Mouse (Mus musculus) lung, postnatal 0 days (tissue): ENCODE data around the gene 1700007K13Rik. TPM values are rescaled to one million over a fixed set of nuclear protein-coding genes. Genes with fewer than 3 reads are reported as not detected.
"Not testable (repeated sequence)": the region's sequence is repeated elsewhere in the genome, so short reads cannot be mapped to it uniquely, and the experiment has no call there.

Experiments used
- ATAC-seq: fragments of 200-750 bp; cut with Nextera tagmentation; 2 replicates; pipeline ENCODE4 v1.8.0; 2017; ENCODE audit warnings: moderate library complexity
- DNase-seq: peaks from one replicate; pipeline ENCODE4 v3.0.0-alpha.2; 2016; ENCODE audit warnings: low spot score
- H3K27ac ChIP-seq: fragments of 300-500 bp; sonication (generic); 2 replicates; pipeline ENCODE4 v1.5.1; 2014; ENCODE audit warnings: antibody characterized with exemption, mild to moderate bottlenecking, low read length, mixed read lengths
- H3K27me3 ChIP-seq: fragments of 300-500 bp; sonication (generic); replicated peaks from 2 replicates; pipeline ENCODE4 v1.6.1; 2014; ENCODE audit warnings: low read length, mixed read lengths; ENCODE audit not compliant: insufficient read depth
- H3K36me3 ChIP-seq: fragments of 300-500 bp; sonication (generic); 2 replicates; pipeline ENCODE4 v1.6.1; 2014; ENCODE audit warnings: low read length, mixed read lengths; ENCODE audit not compliant: insufficient read depth
- H3K4me1 ChIP-seq: fragments of 300-500 bp; sonication (generic); 2 replicates; pipeline ENCODE4 v1.6.1; 2014; ENCODE audit warnings: antibody characterized with exemption, low read depth, low read length, mixed read lengths; ENCODE audit not compliant: insufficient read depth
- H3K4me2 ChIP-seq: fragments of 300-500 bp; sonication (generic); replicated peaks from 2 replicates; pipeline ENCODE4 v1.6.1; 2014; ENCODE audit warnings: low read depth, mild to moderate bottlenecking, low read length, moderate library complexity, mixed read lengths
- H3K4me3 ChIP-seq: fragments of 300-500 bp; sonication (generic); 2 replicates; pipeline ENCODE4 v1.5.1; 2014; ENCODE audit warnings: low read depth, low read length
- H3K9ac ChIP-seq: fragments of 300-500 bp; sonication (generic); replicated peaks from 2 replicates; pipeline ENCODE4 v1.6.1; 2014; ENCODE audit warnings: low read depth, mild to moderate bottlenecking
- H3K9me3 ChIP-seq: fragments of 300-500 bp; sonication (generic); 2 replicates; pipeline ENCODE4 v1.6.1; 2016; ENCODE audit warnings: low read length, mixed read lengths
- CTCF ChIP-seq: IDR thresholded peaks from 2 replicates; pipeline ENCODE4 v1.5.1; 2016; ENCODE audit warnings: antibody characterized with exemption, mild to moderate bottlenecking
- EP300 ChIP-seq: IDR thresholded peaks from 2 replicates; pipeline ENCODE4 v1.6.1; 2016; ENCODE audit warnings: antibody characterized with exemption, mild to moderate bottlenecking, control low read depth
- WGBS: fragments of 180-500 bp; shearing (Covaris S2); extraction: QIAGEN DNeasy Blood & Tissue Kit; methylation state at CpG from one replicate; pipeline ENCODE4 v1.1.7; 2014; 5-methylcytosine and 5-hydroxymethylcytosine counted together
- polyA plus RNA-seq: library from polyadenylated mRNA; unstranded; fragments of >200 nt; fragmentation: Nextera tagmentation; extraction: Ambion mirVana; gene quantifications from 2 replicates; pipeline ENCODE4 v1.2.1, GENCODE M21; 2015

Gene 1700007K13Rik
- polyA plus RNA-seq, 1 experiment from 2014 or later, result 13.5 TPM

GRCm38 (mm10) chr2:28495801-28496595, 29.9 kb upstream of the 1700007K13Rik start:
- no peak for DNase-seq
- Histone ChIP-seq H3K27me3 (no peaks in the 10 kb centered on the region), H3K9me3 (no peaks in the 10 kb centered on the region), H3K4me2 (no peak overlapping the region), H3K36me3 (no peaks in the 10 kb centered on the region), H3K4me3 (no peak overlapping the region), H3K27ac (no peak overlapping the region), H3K4me1 (no peaks in the 10 kb centered on the region), H3K9ac (no peak overlapping the region)
- 76% methylated on average over 16 of the region's 16 CpGs for WGBS
- no peak for TF ChIP-seq EP300
- TF ChIP-seq CTCF, result no peak
- no peak for ATAC-seq

GRCm38 (mm10) chr2:28495207-28495756, 29.1 kb upstream of the 1700007K13Rik start:
- H3K36me3 ChIP-seq, result no peaks in the 10 kb centered on the region
- no peaks in the 10 kb centered on the region for H3K9me3 ChIP-seq
- 54% methylated on average over 14 of the region's 14 CpGs for WGBS
- H3K9ac ChIP-seq, result no peak overlapping the region
- DNase-seq (peak; percentile 60), ATAC-seq (no peak)
- no peaks in the 10 kb centered on the region for H3K27me3 ChIP-seq
- TF ChIP-seq EP300 (no peak), CTCF (peak; percentile 44)
- no peak overlapping the region for H3K4me3 ChIP-seq
- no peak overlapping the region for H3K27ac ChIP-seq
- H3K4me1 ChIP-seq, result no peaks in the 10 kb centered on the region
- no peak overlapping the region for H3K4me2 ChIP-seq

GRCm38 (mm10) chr2:28494521-28494920, 28.4 kb upstream of the 1700007K13Rik start:
- no peaks in the 10 kb centered on the region for H3K4me1 ChIP-seq
- H3K36me3 ChIP-seq, result no peaks in the 10 kb centered on the region
- no peaks in the 10 kb centered on the region for H3K9me3 ChIP-seq
- 61% methylated on average over 2 of the region's 2 CpGs for WGBS
- H3K27me3 ChIP-seq, result no peaks in the 10 kb centered on the region
- ATAC-seq (no peak), DNase-seq (no peak)
- H3K27ac ChIP-seq, result no peak overlapping the region
- TF ChIP-seq CTCF (no peak), EP300 (no peak)
- no peak overlapping the region for H3K9ac ChIP-seq
- no peak overlapping the region for H3K4me2 ChIP-seq
- no peak overlapping the region for H3K4me3 ChIP-seq

- no peak overlapping the region for H3K9ac ChIP-seq
- H3K4me2 ChIP-seq, result no peak overlapping the region
- ATAC-seq (no peak), DNase-seq (no peak)
- no peak overlapping the region for H3K4me3 ChIP-seq
- no peaks in the 10 kb centered on the region for H3K9me3 ChIP-seq
- TF ChIP-seq CTCF, result no peak
- no peak for TF ChIP-seq EP300
- no peaks in the 10 kb centered on the region for H3K36me3 ChIP-seq
- H3K4me1 ChIP-seq, result no peaks in the 10 kb centered on the region
- WGBS, result 50% methylated on average over 2 of the region's 2 CpGs
- no peaks in the 10 kb centered on the region for H3K27me3 ChIP-seq
- H3K27ac ChIP-seq, result no peak overlapping the region
These were observed 17.7 kb upstream of the 1700007K13Rik start for GRCm38 (mm10) chr2:28483861-28484260.

- Histone ChIP-seq H3K9me3 (no peaks in the 10 kb centered on the region), H3K4me3 (no peak overlapping the region), H3K36me3 (no peaks in the 10 kb centered on the region), H3K4me2 (no peak overlapping the region), H3K4me1 (no peaks in the 10 kb centered on the region), H3K9ac (no peak overlapping the region), H3K27me3 (no peaks in the 10 kb centered on the region), H3K27ac (no peak overlapping the region)
- TF ChIP-seq CTCF (no peak), EP300 (no peak)
- DNase-seq (no peak), ATAC-seq (no peak)
- 60% methylated on average over 20 of the region's 20 CpGs for WGBS
These were observed 13.4 kb upstream of the 1700007K13Rik start for GRCm38 (mm10) chr2:28479208-28480204.

- H3K4me1 ChIP-seq, H3K27ac ChIP-seq, H3K4me2 ChIP-seq, H3K36me3 ChIP-seq, ATAC-seq, H3K27me3 ChIP-seq, DNase-seq, H3K9me3 ChIP-seq, H3K9ac ChIP-seq, H3K4me3 ChIP-seq: not testable (repeated sequence)
- WGBS, result 87% methylated on average over 5 of the region's 5 CpGs
These were observed 11.9 kb upstream of the 1700007K13Rik start for GRCm38 (mm10) chr2:28477993-28478392.

GRCm38 (mm10) chr2:28472011-28472410, 5.9 kb upstream of the 1700007K13Rik start:
- not testable (repeated sequence) for DNase-seq, ATAC-seq, H3K4me3 ChIP-seq, H3K27me3 ChIP-seq, H3K9ac ChIP-seq, H3K4me2 ChIP-seq, H3K4me1 ChIP-seq, H3K27ac ChIP-seq, H3K9me3 ChIP-seq
- WGBS, result 95% methylated on average over 7 of the region's 8 CpGs
- peaks cover 12% of the 10 kb centered on the region; the same call in 1 of the 2 replicates for H3K36me3 ChIP-seq
